Mouse (Mus musculus) liver, postnatal 0 days (tissue): Measurements from ENCODE around the gene Pibf1.

ENCODE experiments used
- CTCF ChIP-seq: sonication (generic); IDR thresholded peaks from 2 replicates; pipeline ENCODE4 v1.5.1; 2016; ENCODE audit warnings: antibody characterized with exemption, low read depth
- EP300 ChIP-seq: IDR thresholded peaks from 2 replicates; pipeline ENCODE4 v1.6.1; 2016; ENCODE audit warnings: antibody characterized with exemption, low read depth, mild to moderate bottlenecking

GRCm38 (mm10) chr14:99174138-99174745 lies 75.0 kb downstream of the Pibf1 start:
- TF ChIP-seq CTCF (no peak), EP300 (no peak)
